Mouse (Mus musculus): ENCODE data around the gene Ttc9.

DNA sequence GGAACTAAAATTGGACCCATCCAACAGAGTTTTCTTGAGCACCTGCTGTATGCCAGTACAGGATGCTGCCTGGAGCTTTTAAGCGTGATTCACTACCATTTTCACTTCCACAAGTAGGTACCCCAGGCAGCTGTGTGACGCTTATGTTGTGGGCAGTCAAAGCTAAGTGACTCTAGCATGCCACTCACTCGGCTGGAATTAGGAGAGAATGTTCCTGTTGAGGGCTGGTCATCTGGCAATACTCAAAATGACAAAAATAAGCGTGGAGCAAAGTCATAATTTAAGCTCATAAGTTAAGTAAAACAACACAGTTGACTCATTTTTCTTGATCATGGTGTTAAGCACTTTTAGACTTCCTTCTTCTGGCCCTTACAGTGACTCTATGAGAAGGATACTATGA, 31.0 kb downstream of the Ttc9 start:
- no peak for TF ChIP-seq TAL1 (IDR thresholded peaks at IDR 0.05; ENCODE audit: low read length)
- no peak for TF ChIP-seq GATA1 (IDR thresholded peaks at IDR 0.05; ENCODE audit: low read length)
